10 mouse cellular contexts compared by ENCODE assay signal in the genomic region with DNA sequence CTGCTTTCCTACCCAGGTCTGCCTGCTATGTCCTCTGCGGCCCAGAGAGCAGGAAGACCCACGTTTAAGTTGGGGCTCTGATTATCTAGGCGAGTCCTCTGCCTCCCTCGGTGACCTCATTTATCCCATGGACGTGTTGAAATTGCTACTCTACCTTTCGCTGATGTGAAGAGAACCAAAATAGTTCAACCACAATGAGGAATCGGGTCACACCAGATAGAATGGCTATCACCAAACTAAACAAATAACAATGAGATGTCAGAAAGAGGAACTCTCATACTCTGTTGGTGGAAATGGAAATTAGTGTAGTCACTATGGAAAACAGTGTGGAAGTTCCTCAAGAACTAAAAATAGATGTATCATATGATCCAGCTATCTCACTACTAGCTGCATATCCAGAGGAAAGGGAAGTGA. TPM values are rescaled to one million over a fixed set of nuclear protein-coding genes. Genes with fewer than 3 reads are reported as not detected.
DNase-seq lines count a peak whose midpoint lies in the region; ATAC-seq and TF ChIP-seq lines count a peak whose summit lies in the region.
"Had no signal": no experiment of that assay in that cellular context is flagged by ENCODE, and none has a peak within 500 bp of the region (broad histone marks: within the 10 kb centered on the region; RNA-seq: fewer than 3 reads in every experiment).

No protein-coding gene starts in this region.

- H3K4me3 ChIP-seq in thymus, adult 2 months (ENCODE audit: control insufficient read depth, insufficient read depth, low read length) = no peak overlapping the region
- no peak overlapping the region for H3K4me3 ChIP-seq in liver, embryonic 14.5 days (ENCODE audit: insufficient read depth in 1 of 2, low read depth in 2 of 2, low read length in 2 of 2)
- H3K4me3 ChIP-seq in stomach, postnatal 0 days (ENCODE audit: low read depth, low read length) = no peak overlapping the region

- ATAC-seq in liver, embryonic 14.5 days (ENCODE audit: insufficient read depth) = peak; percentile 16; the same call in 1 of the 2 replicates
- no peak for ATAC-seq in stomach, postnatal 0 days (ENCODE audit: low FRiP score, low TSS enrichment)

- 0 out of 2 replicates have a peak overlapping the region, but pooled peaks have one; percentile 5 for H3K9ac ChIP-seq in liver, embryonic 14.5 days (replicated peaks)
- H3K9ac ChIP-seq in stomach, postnatal 0 days (ENCODE audit: low read length) = no peak overlapping the region

- H3K9me3 ChIP-seq in liver, embryonic 14.5 days (ENCODE audit: control insufficient read depth, low read length) = no peaks in the 10 kb centered on the region
- no peaks in the 10 kb centered on the region for H3K9me3 ChIP-seq in stomach, postnatal 0 days (ENCODE audit: control insufficient read depth, low read length)

- H3K27me3 ChIP-seq in thymus, adult 2 months (ENCODE audit: control insufficient read depth, insufficient read depth, low read length) = no peaks in the 10 kb centered on the region
- no peaks in the 10 kb centered on the region for H3K27me3 ChIP-seq in liver, embryonic 14.5 days (ENCODE audit: control insufficient read depth, insufficient read depth, low read length)
- H3K27me3 ChIP-seq in stomach, postnatal 0 days (ENCODE audit: control insufficient read depth, insufficient read depth, low read length) = no peaks in the 10 kb centered on the region

- peak overlapping the region; percentile 49 for H3K27ac ChIP-seq in thymus, adult 2 months (ENCODE audit: control insufficient read depth, insufficient read depth, low read length)
- peak overlapping the region; percentile 70 for H3K27ac ChIP-seq in liver, embryonic 14.5 days
- peak overlapping the region; percentile 63 for H3K27ac ChIP-seq in stomach, postnatal 0 days (replicated peaks)

- DNase-seq in heart, adult 8-10 months (ENCODE audit: low spot score) = peak; percentile 48
- DNase-seq in heart, postnatal 4 days = no peak
- DNase-seq in thymus, adult 2 months = no peak
- DNase-seq in thymus, postnatal 0 days (ENCODE audit: low spot score) = no peak
- no peak for DNase-seq in liver, embryonic 14.5 days (ENCODE audit: low read depth in 3 of 3, low spot score in 3 of 3)
- DNase-seq in stomach, postnatal 0 days (ENCODE audit: low spot score) = no peak
- DNase-seq in adrenal gland, postnatal 14 days = no peak
- no peak for DNase-seq in urinary bladder, postnatal 36 days (ENCODE audit: low spot score in 2 of 2)

- TF ChIP-seq POLR2A in thymus, adult 2 months (IDR thresholded peaks at IDR 0.05; ENCODE audit: control insufficient read depth, extremely low read depth, insufficient read depth, low read length, poor library complexity) = no peak

- TF ChIP-seq CTCF in thymus, adult 2 months (IDR thresholded peaks at IDR 0.05; ENCODE audit: borderline replicate concordance, control insufficient read depth, extremely low read depth, insufficient read depth, low read length, poor library complexity) = no peak
- no peak for TF ChIP-seq CTCF in liver, embryonic 14.5 days (IDR thresholded peaks at IDR 0.05; ENCODE audit: low read depth)
- TF ChIP-seq CTCF in stomach, postnatal 0 days (IDR thresholded peaks at IDR 0.05; ENCODE audit: low read depth) = no peak

- TF ChIP-seq EP300 in liver, embryonic 14.5 days (IDR thresholded peaks at IDR 0.05; ENCODE audit: low read depth) = no peak
- TF ChIP-seq EP300 in stomach, postnatal 0 days (optimal IDR thresholded peaks at IDR 0.05) = no peak

- H3K4me1 ChIP-seq in thymus, adult 2 months (replicated peaks; ENCODE audit: control insufficient read depth, insufficient read depth, low read length) = peaks cover 26% of the 10 kb centered on the region
- peaks cover 35 to 44% of the 10 kb centered on the region in 2 experiments for H3K4me1 ChIP-seq in liver, embryonic 14.5 days (replicated peaks; ENCODE audit: control insufficient read depth in 2 of 2, insufficient read depth in 2 of 2, low read length in 1 of 2)
- H3K4me1 ChIP-seq in stomach, postnatal 0 days (replicated peaks; ENCODE audit: control insufficient read depth, insufficient read depth) = 0 out of 2 replicates have a peak, but pooled peaks cover 3% of the 10 kb centered on the region

- WGBS in thymus, adult 2 months = 21% methylated on average over 7 of the region's 7 CpGs
- WGBS in liver, embryonic 14.5 days (ENCODE audit: insufficient replicate concordance) = 10% methylated on average over 7 of the region's 7 CpGs
- WGBS in stomach, postnatal 0 days = 78% methylated on average over 7 of the region's 7 CpGs

- H3K36me3 ChIP-seq in thymus, adult 2 months (ENCODE audit: control insufficient read depth, insufficient read depth, low read length) = no peaks in the 10 kb centered on the region
- H3K36me3 ChIP-seq in liver, embryonic 14.5 days (replicated peaks; ENCODE audit: control insufficient read depth, insufficient read depth, low read depth) = no peaks in the 10 kb centered on the region
- no peaks in the 10 kb centered on the region for H3K36me3 ChIP-seq in stomach, postnatal 0 days (ENCODE audit: control insufficient read depth, insufficient read depth, low read length)

- H3K4me2 ChIP-seq in liver, embryonic 14.5 days (ENCODE audit: low read depth) = no peak overlapping the region
- H3K4me2 ChIP-seq in stomach, postnatal 0 days (replicated peaks; ENCODE audit: low read depth) = no peak overlapping the region

RNA-seq across cellular contexts. Expression of a gene that starts 22.1 kb away (rescaled TPM):
- not detected for total RNA-seq in heart, adult 8-10 months (2022)
- not detected for total RNA-seq in heart, postnatal 4 days (2021)
- polyA plus RNA-seq in thymus, adult 2 months (2012; rRNA removed) = 0.15 TPM in 1 of 2 replicates, not detected in the other
- polyA plus RNA-seq in thymus, postnatal 0 days (2015; fragmentation: Nextera tagmentation; extraction: Ambion mirVana) = 0.12 TPM in 2 replicates
- polyA plus RNA-seq in liver, embryonic 14.5 days (2012; rRNA removed) = 0.06 TPM in 1 of 2 replicates, not detected in the other
- polyA plus RNA-seq in liver, embryonic 14.5 days (2014; fragmentation: Nextera tagmentation; extraction: Ambion mirVana) = not detected in 2 replicates
- polyA plus RNA-seq in stomach, postnatal 0 days (2015; fragmentation: Nextera tagmentation; extraction: Ambion mirVana) = 0.18 and 0.35 TPM in 2 replicates
- 0.41 TPM in 1 of 2 replicates, not detected in the other for total RNA-seq in adrenal gland, postnatal 14 days (2021)
- polyA plus RNA-seq: limb, embryonic 11.5 days had no signal

RNA-seq across cellular contexts. Expression of a gene that starts 37.7 kb away (rescaled TPM):
- total RNA-seq in heart, adult 8-10 months (2022) = 10 to 100 TPM in 3 of 4 experiments, 1 to 10 TPM in 1; 7.4 to 12.3 (median 10.8) TPM
- 10 to 100 TPM; 17.9 to 19.4 TPM for total RNA-seq in heart, postnatal 4 days (2021)
- 37.9 and 38.8 TPM in 2 replicates for polyA plus RNA-seq in thymus, adult 2 months (2012; rRNA removed)
- polyA plus RNA-seq in thymus, postnatal 0 days (2015; fragmentation: Nextera tagmentation; extraction: Ambion mirVana) = 12.2 and 14.9 TPM in 2 replicates
- 15.5 and 15.7 TPM in 2 replicates for polyA plus RNA-seq in liver, embryonic 14.5 days (2012; rRNA removed)
- polyA plus RNA-seq in liver, embryonic 14.5 days (2014; fragmentation: Nextera tagmentation; extraction: Ambion mirVana) = 21.5 and 24.2 TPM in 2 replicates
- 9.6 and 10.6 TPM in 2 replicates for polyA plus RNA-seq in stomach, postnatal 0 days (2015; fragmentation: Nextera tagmentation; extraction: Ambion mirVana)
- total RNA-seq in adrenal gland, postnatal 14 days (2021) = 36.1 and 48.0 TPM in 2 replicates

RNA-seq across cellular contexts. Expression of a gene that starts 44.8 kb away (rescaled TPM):
- not detected for total RNA-seq in heart, adult 8-10 months (2022)
- total RNA-seq in heart, postnatal 4 days (2021) = 1 to 10 TPM; 6.2 to 7.6 TPM
- polyA plus RNA-seq in thymus, adult 2 months (2012; rRNA removed) = 37.5 and 55.4 TPM in 2 replicates
- polyA plus RNA-seq in thymus, postnatal 0 days (2015; fragmentation: Nextera tagmentation; extraction: Ambion mirVana) = 14.4 and 17.4 TPM in 2 replicates
- 10.8 and 11.9 TPM in 2 replicates for polyA plus RNA-seq in liver, embryonic 14.5 days (2012; rRNA removed)
- 6.8 and 7.7 TPM in 2 replicates for polyA plus RNA-seq in liver, embryonic 14.5 days (2014; fragmentation: Nextera tagmentation; extraction: Ambion mirVana)
- polyA plus RNA-seq in stomach, postnatal 0 days (2015; fragmentation: Nextera tagmentation; extraction: Ambion mirVana) = 2.1 and 2.4 TPM in 2 replicates
- total RNA-seq in adrenal gland, postnatal 14 days (2021) = 1.7 and 2.9 TPM in 2 replicates
- total RNA-seq: adrenal gland, adult 18-20 months had no signal
